Mouse (Mus musculus): ENCODE measurements around the gene Gabbr2. TPM values are rescaled to one million over a fixed set of nuclear protein-coding genes. Genes with fewer than 3 reads are reported as not detected.
A peak's percentile ranks its signal among the peaks of the same experiment; 100 is the strongest.

Gene Gabbr2
- polyA plus RNA-seq, 1 experiment from 2014 or later = 0.04 TPM

DNA sequence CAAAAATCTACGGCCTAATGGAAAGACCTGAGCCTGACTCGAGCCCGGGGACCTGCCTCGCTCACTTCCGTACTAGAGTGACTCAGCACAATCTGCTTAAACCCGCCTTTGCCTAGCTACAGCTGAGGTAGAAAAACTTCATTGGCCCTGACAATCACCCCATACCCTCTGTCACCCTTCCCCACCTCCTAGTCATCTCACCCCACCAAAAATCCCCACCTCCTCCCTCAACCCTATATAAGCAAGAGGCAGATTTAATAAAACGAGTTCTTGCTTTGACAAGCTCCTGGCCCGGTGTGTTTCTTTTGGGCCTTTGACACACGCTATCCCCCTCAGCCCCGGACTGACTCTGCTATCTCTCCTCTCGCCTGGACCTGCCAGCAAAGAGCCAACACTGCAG lies 323.1 kb downstream of the Gabbr2 start:
- no peaks in the 10 kb centered on the region for H3K9me3 ChIP-seq (ENCODE audit: control insufficient read depth, low read length)
- WGBS = 61% methylated on average over 11 of the region's 11 CpGs
- no peak overlapping the region for H3K4me2 ChIP-seq (replicated peaks; ENCODE audit: low read depth)
- no peak for DNase-seq (ENCODE audit: low spot score)
- no peak overlapping the region for H3K9ac ChIP-seq (ENCODE audit: low read length)
- no peaks in the 10 kb centered on the region for H3K27me3 ChIP-seq (ENCODE audit: control insufficient read depth, insufficient read depth, low read length)
- no peak overlapping the region for H3K4me3 ChIP-seq (ENCODE audit: low read depth, low read length)
- ATAC-seq (ENCODE audit: low FRiP score, low TSS enrichment) = no peak
- no peaks in the 10 kb centered on the region for H3K36me3 ChIP-seq (ENCODE audit: control insufficient read depth, insufficient read depth, low read length)
- no peak overlapping the region for H3K27ac ChIP-seq (replicated peaks)
- no peak for TF ChIP-seq EP300 (optimal IDR thresholded peaks at IDR 0.05)
- TF ChIP-seq CTCF (IDR thresholded peaks at IDR 0.05; ENCODE audit: low read depth) = no peak
- no peaks in the 10 kb centered on the region for H3K4me1 ChIP-seq (replicated peaks; ENCODE audit: control insufficient read depth, insufficient read depth)

DNA sequence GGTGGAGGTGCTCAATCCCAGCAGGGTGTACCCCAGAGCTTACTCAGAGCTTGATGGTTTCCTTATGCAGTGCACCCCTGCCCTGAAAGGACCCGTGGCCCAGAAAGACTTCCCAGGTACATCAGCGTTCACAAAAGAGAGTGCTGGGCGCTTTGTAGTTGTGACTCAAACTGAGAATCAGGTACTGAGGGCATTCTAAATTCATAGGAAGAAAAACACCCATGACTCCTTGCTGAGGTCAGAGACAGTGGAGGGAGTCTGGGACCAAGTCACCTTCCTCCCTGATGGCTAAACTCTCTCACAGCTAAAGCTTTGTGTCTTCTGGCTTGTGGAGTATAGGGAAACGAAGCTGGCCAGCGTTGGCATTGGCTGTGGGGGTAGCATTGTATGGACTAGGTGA lies 325.3 kb downstream of the Gabbr2 start:
- WGBS = 62% methylated on average over 5 of the region's 5 CpGs

DNA sequence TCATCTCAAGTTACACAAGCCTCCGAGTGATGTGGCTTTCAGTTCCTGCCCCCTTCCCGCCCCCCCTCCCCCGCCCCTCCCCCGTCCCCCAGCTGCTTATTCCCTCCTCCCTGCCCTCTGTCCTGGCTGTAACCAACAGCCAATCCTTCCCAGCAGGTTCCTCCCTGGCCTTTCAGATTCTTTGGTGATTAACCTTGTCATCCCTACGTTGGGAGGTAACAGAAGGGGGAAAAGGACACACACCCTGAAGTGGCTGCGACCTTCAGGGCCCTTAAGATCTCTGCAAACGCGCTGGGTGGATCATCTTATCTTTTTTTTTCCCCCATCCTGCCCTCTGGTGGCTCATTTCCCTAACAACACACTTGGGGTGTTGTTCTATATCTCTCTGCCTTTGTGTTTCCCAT lies 326.3 kb downstream of the Gabbr2 start:
- Histone ChIP-seq H3K4me1 (replicated peaks; ENCODE audit: control insufficient read depth, insufficient read depth) (no peaks in the 10 kb centered on the region), H3K4me3 (ENCODE audit: low read depth, low read length) (no peak overlapping the region), H3K9me3 (ENCODE audit: control insufficient read depth, low read length) (no peaks in the 10 kb centered on the region), H3K36me3 (ENCODE audit: control insufficient read depth, insufficient read depth, low read length) (no peaks in the 10 kb centered on the region), H3K27me3 (ENCODE audit: control insufficient read depth, insufficient read depth, low read length) (no peaks in the 10 kb centered on the region), H3K27ac (replicated peaks) (no peak overlapping the region), H3K9ac (ENCODE audit: low read length) (no peak overlapping the region), H3K4me2 (replicated peaks; ENCODE audit: low read depth) (no peak overlapping the region)
- WGBS = 3% methylated on average over 8 of the region's 8 CpGs
- ATAC-seq (ENCODE audit: low FRiP score, low TSS enrichment) (no peak), DNase-seq (ENCODE audit: low spot score) (no peak)
- TF ChIP-seq CTCF (IDR thresholded peaks at IDR 0.05; ENCODE audit: low read depth) (peak; percentile 66), EP300 (optimal IDR thresholded peaks at IDR 0.05) (no peak)

More for the DNA sequence above, 325.3 kb downstream of the Gabbr2 start:
- no peaks in the 10 kb centered on the region for H3K27me3 ChIP-seq (ENCODE audit: control insufficient read depth, insufficient read depth, low read length)
- H3K9me3 ChIP-seq (ENCODE audit: control insufficient read depth, low read length) = no peaks in the 10 kb centered on the region
- no peak overlapping the region for H3K27ac ChIP-seq (replicated peaks)
- H3K4me1 ChIP-seq (replicated peaks; ENCODE audit: control insufficient read depth, insufficient read depth) = no peaks in the 10 kb centered on the region
- no peak overlapping the region for H3K4me2 ChIP-seq (replicated peaks; ENCODE audit: low read depth)
- H3K9ac ChIP-seq (ENCODE audit: low read length) = no peak overlapping the region
- DNase-seq (ENCODE audit: low spot score) (no peak), ATAC-seq (ENCODE audit: low FRiP score, low TSS enrichment) (no peak)
- H3K36me3 ChIP-seq (ENCODE audit: control insufficient read depth, insufficient read depth, low read length) = no peaks in the 10 kb centered on the region
- TF ChIP-seq CTCF (IDR thresholded peaks at IDR 0.05; ENCODE audit: low read depth) (no peak), EP300 (optimal IDR thresholded peaks at IDR 0.05) (no peak)
- H3K4me3 ChIP-seq (ENCODE audit: low read depth, low read length) = no peak overlapping the region

DNA sequence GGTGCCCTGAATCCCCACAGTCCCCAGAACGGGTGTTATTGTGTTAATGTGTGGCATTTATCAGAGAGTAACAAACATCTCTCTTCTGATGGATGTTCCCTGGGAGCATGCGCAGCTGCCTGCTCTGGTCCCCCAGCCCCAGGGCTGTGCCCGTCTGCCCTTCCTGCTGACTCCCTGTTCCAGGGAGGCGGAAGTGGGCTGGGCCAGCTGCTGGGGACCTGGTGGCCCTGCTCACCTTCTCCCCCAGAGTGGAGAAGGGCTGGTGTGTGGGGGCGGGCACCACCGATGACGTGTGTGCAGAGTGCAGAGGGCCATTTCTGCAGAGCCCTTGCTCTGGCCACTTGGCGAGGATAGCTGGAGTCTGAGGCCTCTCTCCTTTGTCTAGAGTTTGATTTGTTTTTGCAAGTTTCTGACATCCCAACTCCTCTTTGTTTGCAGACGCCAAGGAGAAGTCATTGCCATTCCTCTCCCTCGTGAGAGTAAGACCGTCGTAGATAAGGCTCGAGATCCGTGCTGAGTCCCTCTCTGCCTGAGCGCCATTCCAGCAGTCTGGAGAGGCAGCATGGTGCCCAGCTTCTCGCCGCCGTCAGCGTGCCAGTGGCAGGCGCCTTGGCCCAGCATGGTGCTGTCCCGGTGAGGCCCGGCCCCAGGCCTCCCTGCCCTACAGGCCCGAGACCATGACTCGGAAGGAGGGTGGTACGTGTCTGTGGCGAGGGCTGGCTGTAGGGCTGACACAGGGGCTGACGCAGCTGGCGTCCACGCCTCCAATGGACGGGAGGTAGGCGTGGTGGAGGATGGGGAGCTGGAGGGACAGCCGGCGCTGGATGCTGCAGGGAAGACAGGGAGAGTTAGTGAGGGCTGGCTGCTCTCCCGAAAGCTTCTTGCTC lies 327.3 kb downstream of the Gabbr2 start:
- Histone ChIP-seq H3K36me3 (ENCODE audit: control insufficient read depth, insufficient read depth, low read length) (no peaks in the 10 kb centered on the region), H3K4me1 (replicated peaks; ENCODE audit: control insufficient read depth, insufficient read depth) (no peaks in the 10 kb centered on the region), H3K9ac (ENCODE audit: low read length) (peak overlapping the region; percentile 67), H3K27me3 (ENCODE audit: control insufficient read depth, insufficient read depth, low read length) (no peaks in the 10 kb centered on the region), H3K4me3 (ENCODE audit: low read depth, low read length) (peak overlapping the region; percentile 39), H3K4me2 (replicated peaks; ENCODE audit: low read depth) (peak overlapping the region; percentile 70), H3K9me3 (ENCODE audit: control insufficient read depth, low read length) (no peaks in the 10 kb centered on the region), H3K27ac (replicated peaks) (peak overlapping the region; percentile 65; the same call in 1 of the 2 replicates)
- 6% methylated on average over 34 of the region's 34 CpGs for WGBS
- DNase-seq (ENCODE audit: low spot score) (peak; percentile 69), ATAC-seq (ENCODE audit: low FRiP score, low TSS enrichment) (peak; percentile 83)
- no peak for TF ChIP-seq CTCF (IDR thresholded peaks at IDR 0.05; ENCODE audit: low read depth)

DNA sequence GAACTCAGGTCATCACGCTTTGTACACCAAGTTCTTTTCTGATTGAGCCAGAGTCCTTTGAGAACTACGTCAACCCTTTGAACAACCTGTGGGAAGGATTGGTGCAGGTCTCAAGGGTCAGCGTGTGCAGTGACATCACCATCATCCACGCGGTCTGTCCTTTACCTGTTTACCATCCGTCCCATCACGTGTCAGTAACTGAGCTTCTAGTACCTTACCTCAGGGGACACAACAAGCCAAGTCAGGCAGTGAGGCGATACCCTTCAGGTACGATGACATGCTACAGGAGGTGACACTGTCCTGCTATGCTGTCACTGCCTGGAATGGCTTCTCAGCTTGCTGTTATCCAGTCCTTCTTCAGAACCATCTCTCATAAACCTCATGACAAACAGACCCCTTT lies 330.2 kb downstream of the Gabbr2 start:
- Histone ChIP-seq H3K27me3 (ENCODE audit: control insufficient read depth, insufficient read depth, low read length) (no peaks in the 10 kb centered on the region), H3K4me2 (replicated peaks; ENCODE audit: low read depth) (no peak overlapping the region), H3K36me3 (ENCODE audit: control insufficient read depth, insufficient read depth, low read length) (no peaks in the 10 kb centered on the region), H3K4me3 (ENCODE audit: low read depth, low read length) (no peak overlapping the region), H3K9me3 (ENCODE audit: control insufficient read depth, low read length) (no peaks in the 10 kb centered on the region), H3K27ac (replicated peaks) (no peak overlapping the region), H3K4me1 (replicated peaks; ENCODE audit: control insufficient read depth, insufficient read depth) (no peaks in the 10 kb centered on the region), H3K9ac (ENCODE audit: low read length) (no peak overlapping the region)
- no peak for DNase-seq (ENCODE audit: low spot score)
- TF ChIP-seq CTCF (IDR thresholded peaks at IDR 0.05; ENCODE audit: low read depth) (no peak), EP300 (optimal IDR thresholded peaks at IDR 0.05) (no peak)
- WGBS = 67% methylated on average over 9 of the region's 9 CpGs
- ATAC-seq (ENCODE audit: low FRiP score, low TSS enrichment) = no peak

DNA sequence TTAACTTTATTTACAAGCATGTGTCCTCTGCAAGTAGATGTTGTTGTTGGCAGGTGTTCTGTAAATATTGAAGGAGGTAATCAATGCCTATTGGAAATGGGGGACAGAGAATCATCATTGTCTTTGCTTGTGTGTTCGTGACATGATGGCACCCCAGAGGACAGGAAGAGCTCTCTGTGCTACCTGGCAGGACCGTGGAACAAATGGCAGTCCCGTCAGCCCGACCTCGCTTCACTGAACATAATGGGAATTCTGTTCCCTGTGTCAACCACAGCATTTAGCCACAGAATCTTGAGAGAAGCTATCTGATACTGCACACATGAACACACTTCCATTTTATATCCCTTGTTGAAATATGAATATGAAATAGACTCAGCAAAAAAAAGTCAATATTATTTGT lies 332.7 kb downstream of the Gabbr2 start:
- H3K9ac ChIP-seq (ENCODE audit: low read length) = no peak overlapping the region
- no peaks in the 10 kb centered on the region for H3K4me1 ChIP-seq (replicated peaks; ENCODE audit: control insufficient read depth, insufficient read depth)
- H3K27ac ChIP-seq (replicated peaks) = no peak overlapping the region
- H3K36me3 ChIP-seq (ENCODE audit: control insufficient read depth, insufficient read depth, low read length) = no peaks in the 10 kb centered on the region
- DNase-seq (ENCODE audit: low spot score) = no peak
- no peak for TF ChIP-seq EP300 (optimal IDR thresholded peaks at IDR 0.05)
- no peak for TF ChIP-seq CTCF (IDR thresholded peaks at IDR 0.05; ENCODE audit: low read depth)
- no peak for ATAC-seq (ENCODE audit: low FRiP score, low TSS enrichment)
- H3K27me3 ChIP-seq (ENCODE audit: control insufficient read depth, insufficient read depth, low read length) = no peaks in the 10 kb centered on the region
- no peaks in the 10 kb centered on the region for H3K9me3 ChIP-seq (ENCODE audit: control insufficient read depth, low read length)
- WGBS = 61% methylated on average over 5 of the region's 5 CpGs
- H3K4me3 ChIP-seq (ENCODE audit: low read depth, low read length) = no peak overlapping the region
- H3K4me2 ChIP-seq (replicated peaks; ENCODE audit: low read depth) = no peak overlapping the region

Measured in stomach, postnatal 0 days (tissue).